Comparison of ENCODE assay signal across 10 mouse cellular contexts in genomic region chr8:71692509-71692908, GRCm38 (mm10). TPM values are rescaled to one million over a fixed set of nuclear protein-coding genes. Genes with fewer than 3 reads are reported as not detected.
DNase-seq lines count a peak whose midpoint lies in the region; ATAC-seq and TF ChIP-seq lines count a peak whose summit lies in the region.
"Had no signal": no experiment of that assay in that cellular context is flagged by ENCODE, and none has a peak within 500 bp of the region (broad histone marks: within the 10 kb centered on the region; RNA-seq: fewer than 3 reads in every experiment).

No protein-coding gene starts in this region.

- ATAC-seq in forebrain, postnatal 0 days = 0 out of 2 replicates have a peak, but pooled peaks have one; percentile 28
- ATAC-seq in midbrain, embryonic 13.5 days = no peak

- H3K4me2 ChIP-seq in forebrain, postnatal 0 days (ENCODE audit: low read depth) = peak overlapping the region; percentile 44
- peak overlapping the region; percentile 5; the same call in 1 of the 2 replicates for H3K4me2 ChIP-seq in midbrain, embryonic 13.5 days (replicated peaks)

- no peaks in the 10 kb centered on the region for H3K4me1 ChIP-seq in forebrain, postnatal 0 days (ENCODE audit: insufficient read depth)
- peaks cover 17% of the 10 kb centered on the region for H3K4me1 ChIP-seq in midbrain, embryonic 13.5 days (replicated peaks)

- no peaks in the 10 kb centered on the region for H3K36me3 ChIP-seq in forebrain, postnatal 0 days (ENCODE audit: insufficient read depth)
- no peaks in the 10 kb centered on the region for H3K36me3 ChIP-seq in midbrain, embryonic 13.5 days

- H3K4me3 ChIP-seq in forebrain, postnatal 0 days (ENCODE audit: low read depth, low read length) = peak overlapping the region; percentile 24
- 0 out of 2 replicates have a peak overlapping the region, but pooled peaks have one; percentile 13 for H3K4me3 ChIP-seq in midbrain, embryonic 13.5 days (replicated peaks)

- H3K27ac ChIP-seq in forebrain, postnatal 0 days (ENCODE audit: low read depth, low read length) = no peak overlapping the region
- H3K27ac ChIP-seq in midbrain, embryonic 13.5 days = no peak overlapping the region

- peak; percentile 37 to 38 for DNase-seq in B cell, adult 2 months
- peak; percentile 59 to 68 for DNase-seq in CD8-positive naive resting alpha-beta T cell, adult 2 months (ENCODE audit: low read depth in 2 of 2, low spot score in 2 of 2)
- DNase-seq in forebrain, postnatal 0 days = no peak
- no peak for DNase-seq in left cerebral cortex, adult 18-20 months (ENCODE audit: low spot score in 2 of 2)
- no peak for DNase-seq in lung, postnatal 10 days
- no peak for DNase-seq in embryo, embryonic 10 days (ENCODE audit: low spot score)
- no peak for DNase-seq in lung, postnatal 14 days
- DNase-seq: cerebellum, adult 18-20 months; lung, adult 2 months had no signal

- no peaks in the 10 kb centered on the region for H3K9me3 ChIP-seq in forebrain, postnatal 0 days (ENCODE audit: low read length)
- no peaks in the 10 kb centered on the region for H3K9me3 ChIP-seq in midbrain, embryonic 13.5 days

- WGBS in forebrain, postnatal 0 days = 6% methylated on average over 30 of the region's 30 CpGs
- 4% methylated on average over 30 of the region's 30 CpGs for WGBS in midbrain, embryonic 13.5 days

- TF ChIP-seq CTCF in forebrain, postnatal 0 days (IDR thresholded peaks at IDR 0.05; ENCODE audit: low read depth) = no peak

- H3K9ac ChIP-seq in forebrain, postnatal 0 days = no peak overlapping the region
- H3K9ac ChIP-seq in midbrain, embryonic 13.5 days (replicated peaks) = no peak overlapping the region

- peaks cover 82% of the 10 kb centered on the region for H3K27me3 ChIP-seq in forebrain, postnatal 0 days (ENCODE audit: insufficient read depth, low read length)
- peaks cover 91% of the 10 kb centered on the region for H3K27me3 ChIP-seq in midbrain, embryonic 13.5 days

RNA-seq across cellular contexts. Expression of gene Insl3, which starts 3.5 kb away (rescaled TPM):
- 1.6 and 1.8 TPM in 2 replicates for total RNA-seq in forebrain, postnatal 0 days (2014; rRNA removed)
- polyA plus RNA-seq in forebrain, postnatal 0 days (2015; fragmentation: Nextera tagmentation; extraction: Ambion mirVana) = 0.36 and 1.4 TPM in 2 replicates
- 0.70 and 0.79 TPM in 2 replicates for polyA plus RNA-seq in midbrain, embryonic 13.5 days (2015; fragmentation: Nextera tagmentation; extraction: Ambion mirVana)
- total RNA-seq in left cerebral cortex, adult 18-20 months (2021) = under 1 TPM in 1 of 2 experiments, not detected in 1; 0.63 TPM

RNA-seq across cellular contexts. Expression of gene B3gnt3, which starts 9.1 kb away (rescaled TPM):
- 0.24 and 0.92 TPM in 2 replicates for total RNA-seq in forebrain, postnatal 0 days (2014; rRNA removed)
- 0.44 and 0.49 TPM in 2 replicates for polyA plus RNA-seq in forebrain, postnatal 0 days (2015; fragmentation: Nextera tagmentation; extraction: Ambion mirVana)
- polyA plus RNA-seq in midbrain, embryonic 13.5 days (2015; fragmentation: Nextera tagmentation; extraction: Ambion mirVana) = 0.28 and 0.31 TPM in 2 replicates
- total RNA-seq in left cerebral cortex, adult 18-20 months (2021) = 1 to 10 TPM in 1 of 2 experiments, under 1 TPM in 1; 0.82 to 1.1 TPM

RNA-seq across cellular contexts. Expression of gene Jak3, which starts 16.4 kb away (rescaled TPM):
- total RNA-seq in forebrain, postnatal 0 days (2014; rRNA removed) = 5.2 and 7.3 TPM in 2 replicates
- 2.8 and 4.4 TPM in 2 replicates for polyA plus RNA-seq in forebrain, postnatal 0 days (2015; fragmentation: Nextera tagmentation; extraction: Ambion mirVana)
- polyA plus RNA-seq in midbrain, embryonic 13.5 days (2015; fragmentation: Nextera tagmentation; extraction: Ambion mirVana) = 2.5 and 2.7 TPM in 2 replicates
- 1 to 10 TPM; 4.8 to 5.0 TPM for total RNA-seq in left cerebral cortex, adult 18-20 months (2021)

RNA-seq across cellular contexts. Expression of gene Unc13a, which starts 21.0 kb away (rescaled TPM):
- total RNA-seq in forebrain, postnatal 0 days (2014; rRNA removed) = 84.8 and 89.2 TPM in 2 replicates
- 14.2 and 18.8 TPM in 2 replicates for polyA plus RNA-seq in forebrain, postnatal 0 days (2015; fragmentation: Nextera tagmentation; extraction: Ambion mirVana)
- 17.1 and 18.5 TPM in 2 replicates for polyA plus RNA-seq in midbrain, embryonic 13.5 days (2015; fragmentation: Nextera tagmentation; extraction: Ambion mirVana)
- total RNA-seq in left cerebral cortex, adult 18-20 months (2021) = 100 to 1,000 TPM; 267 to 296 TPM

RNA-seq across cellular contexts. Expression of gene Fcho1, which starts 33.0 kb away (rescaled TPM):
- 97.2 and 101 TPM in 2 replicates for total RNA-seq in forebrain, postnatal 0 days (2014; rRNA removed)
- polyA plus RNA-seq in forebrain, postnatal 0 days (2015; fragmentation: Nextera tagmentation; extraction: Ambion mirVana) = 62.4 and 68.7 TPM in 2 replicates
- 63.9 and 65.5 TPM in 2 replicates for polyA plus RNA-seq in midbrain, embryonic 13.5 days (2015; fragmentation: Nextera tagmentation; extraction: Ambion mirVana)
- total RNA-seq in left cerebral cortex, adult 18-20 months (2021) = 100 to 1,000 TPM; 155 to 167 TPM

Comparison
In these comparisons a context has a peak if more than half of its experiments do, and no peak if none do; other contexts are left out.
1. DNase-seq: peak in B cell, adult 2 months (2 of 2) and CD8-positive naive resting alpha-beta T cell, adult 2 months (2 of 2); none in forebrain, postnatal 0 days (single experiment), left cerebral cortex, adult 18-20 months (0 of 2), lung, postnatal 10 days (single experiment), embryo, embryonic 10 days (single experiment) and lung, postnatal 14 days (single experiment).